18 mouse cellular contexts compared by ENCODE assay signal in genomic region chr2:152086451-152086850, GRCm38 (mm10). TPM values are rescaled to one million over a fixed set of nuclear protein-coding genes. Genes with fewer than 3 reads are reported as not detected.
DNase-seq lines count a peak whose midpoint lies in the region; ATAC-seq and TF ChIP-seq lines count a peak whose summit lies in the region.
"Had no signal": no experiment of that assay in that cellular context is flagged by ENCODE, and none has a peak within 500 bp of the region (broad histone marks: within the 10 kb centered on the region; RNA-seq: fewer than 3 reads in every experiment).

No protein-coding gene starts in this region.

- H3K27me3 ChIP-seq in forebrain, postnatal 0 days (ENCODE audit: insufficient read depth, low read length), result no peaks in the 10 kb centered on the region
- no peaks in the 10 kb centered on the region; the same call in 1 of the 2 replicates for H3K27me3 ChIP-seq in midbrain, embryonic 13.5 days

- peaks cover 16% of the 10 kb centered on the region for H3K4me1 ChIP-seq in forebrain, postnatal 0 days (ENCODE audit: insufficient read depth)
- peaks cover 90% of the 10 kb centered on the region for H3K4me1 ChIP-seq in midbrain, embryonic 13.5 days (replicated peaks)

- 58% methylated on average over 6 of the region's 6 CpGs for WGBS in forebrain, postnatal 0 days
- WGBS in midbrain, embryonic 13.5 days, result 56% methylated on average over 6 of the region's 6 CpGs

- TF ChIP-seq CTCF in left cerebral cortex, adult 2 months (IDR thresholded peaks at IDR 0.05), result no peak; the same call in 1 of the 2 replicates
- TF ChIP-seq CTCF in forebrain, postnatal 0 days (IDR thresholded peaks at IDR 0.05; ENCODE audit: low read depth), result peak; percentile 49

- H3K4me3 ChIP-seq in left cerebral cortex, adult 2 months, result no peak overlapping the region
- H3K4me3 ChIP-seq in forebrain, postnatal 0 days (ENCODE audit: low read depth, low read length), result no peak overlapping the region
- H3K4me3 ChIP-seq in midbrain, embryonic 13.5 days (replicated peaks), result peak overlapping the region; percentile 94
- H3K4me3 ChIP-seq: limb, embryonic 13.5 days had no signal

- peak overlapping the region; percentile 83 for H3K27ac ChIP-seq in left cerebral cortex, adult 2 months
- no peak overlapping the region for H3K27ac ChIP-seq in forebrain, postnatal 0 days (ENCODE audit: low read depth, low read length)
- H3K27ac ChIP-seq in midbrain, embryonic 13.5 days, result peak overlapping the region; percentile 56
- H3K27ac ChIP-seq: limb, embryonic 13.5 days had no signal

- peak overlapping the region; percentile 4; the same call in 1 of the 2 replicates for H3K9ac ChIP-seq in forebrain, postnatal 0 days
- peak overlapping the region; percentile 51; the same call in 1 of the 2 replicates for H3K9ac ChIP-seq in midbrain, embryonic 13.5 days (replicated peaks)
- H3K9ac ChIP-seq: limb, embryonic 13.5 days had no signal

- intact Hi-C loops in left cerebral cortex, adult 2 months (cut with DNase I), result no loop called here
- intact Hi-C loops in left cerebral cortex, postnatal 4 days (cut with DNase I), result no loop called here

- peak; percentile 16; the same call in 1 of the 2 replicates for ATAC-seq in forebrain, postnatal 0 days
- no peak for ATAC-seq in midbrain, embryonic 13.5 days
- ATAC-seq: CD4-positive, CD25-positive, alpha-beta regulatory T cell, adult 4 months had no signal

- H3K4me2 ChIP-seq in forebrain, postnatal 0 days (ENCODE audit: low read depth), result peak overlapping the region; percentile 10
- peak overlapping the region; percentile 88 for H3K4me2 ChIP-seq in midbrain, embryonic 13.5 days (replicated peaks)
- H3K4me2 ChIP-seq: limb, embryonic 13.5 days had no signal

- no peaks in the 10 kb centered on the region for H3K9me3 ChIP-seq in forebrain, postnatal 0 days (ENCODE audit: low read length)
- no peaks in the 10 kb centered on the region for H3K9me3 ChIP-seq in midbrain, embryonic 13.5 days
- H3K9me3 ChIP-seq: limb, embryonic 13.5 days had no signal

- DNase-seq in left cerebral cortex, adult 2 months (ENCODE audit: extremely low spot score in 1 of 2, low spot score in 2 of 2), result no peak
- no peak for DNase-seq in left cerebral cortex, postnatal 4 days
- no peak for DNase-seq in forebrain, postnatal 0 days
- no peak for DNase-seq in right cerebral cortex, postnatal 4 days
- DNase-seq in kidney, adult 11 months, result no peak
- DNase-seq in testis, postnatal 10 days (ENCODE audit: low spot score), result no peak
- DNase-seq: adrenal gland, postnatal 36 days; cerebellum, adult 11 months; embryo, embryonic 11 days; kidney, adult 18-20 months; kidney, postnatal 4 days; lung, postnatal 36 days had no signal

- H3K36me3 ChIP-seq in forebrain, postnatal 0 days (ENCODE audit: insufficient read depth), result peaks cover 16% of the 10 kb centered on the region
- peaks cover 50% of the 10 kb centered on the region for H3K36me3 ChIP-seq in midbrain, embryonic 13.5 days
- H3K36me3 ChIP-seq: limb, embryonic 13.5 days had no signal

RNA-seq across cellular contexts. Expression of gene Scrt2, which starts 5.1 kb away (rescaled TPM):
- total RNA-seq in left cerebral cortex, adult 2 months (2021), result 10 to 100 TPM; 18.7 to 23.9 TPM
- total RNA-seq in left cerebral cortex, postnatal 4 days (2021), result 10 to 100 TPM; 20.0 to 25.2 TPM
- 7.4 and 8.5 TPM in 2 replicates for total RNA-seq in forebrain, postnatal 0 days (2014; rRNA removed)
- polyA plus RNA-seq in forebrain, postnatal 0 days (2015; fragmentation: Nextera tagmentation; extraction: Ambion mirVana), result 3.7 and 4.3 TPM in 2 replicates
- polyA plus RNA-seq in midbrain, embryonic 13.5 days (2015; fragmentation: Nextera tagmentation; extraction: Ambion mirVana), result 16.3 and 20.0 TPM in 2 replicates
- total RNA-seq: heart, adult 18-20 months had no signal
- polyA plus RNA-seq: CD4-positive, CD25-positive, alpha-beta regulatory T cell, adult 4 months; heart, postnatal 0 days; limb, embryonic 13.5 days; liver, embryonic 16.5 days had no signal

RNA-seq across cellular contexts. Expression of gene Srxn1, which starts 18.9 kb away (rescaled TPM):
- total RNA-seq in left cerebral cortex, adult 2 months (2021), result 100 to 1,000 TPM in 1 of 2 experiments, 10 to 100 TPM in 1; 98.3 to 114 TPM
- 10 to 100 TPM; 17.7 to 18.8 TPM for total RNA-seq in left cerebral cortex, postnatal 4 days (2021)
- total RNA-seq in forebrain, postnatal 0 days (2014; rRNA removed), result 18.4 and 27.3 TPM in 2 replicates
- 11.9 and 16.4 TPM in 2 replicates for polyA plus RNA-seq in forebrain, postnatal 0 days (2015; fragmentation: Nextera tagmentation; extraction: Ambion mirVana)
- polyA plus RNA-seq in midbrain, embryonic 13.5 days (2015; fragmentation: Nextera tagmentation; extraction: Ambion mirVana), result 13.4 and 14.9 TPM in 2 replicates

RNA-seq across cellular contexts. Expression of gene Tcf15, which starts 56.9 kb away (rescaled TPM):
- 1 to 10 TPM; 1.6 to 2.4 TPM for total RNA-seq in left cerebral cortex, adult 2 months (2021)
- total RNA-seq in left cerebral cortex, postnatal 4 days (2021), result 1 to 10 TPM in 1 of 2 experiments, under 1 TPM in 1; 0.54 to 1.1 TPM
- 1.6 TPM in 1 of 2 replicates, not detected in the other for total RNA-seq in forebrain, postnatal 0 days (2014; rRNA removed)
- 0.69 and 1.1 TPM in 2 replicates for polyA plus RNA-seq in forebrain, postnatal 0 days (2015; fragmentation: Nextera tagmentation; extraction: Ambion mirVana)
- 1.0 and 1.8 TPM in 2 replicates for polyA plus RNA-seq in midbrain, embryonic 13.5 days (2015; fragmentation: Nextera tagmentation; extraction: Ambion mirVana)
- polyA plus RNA-seq: CD4-positive, CD25-positive, alpha-beta regulatory T cell, adult 4 months had no signal
